Mouse (Mus musculus) thymus, adult 2 months (tissue): Measurements from ENCODE around the gene Tubb3. TPM values are rescaled to one million over a fixed set of nuclear protein-coding genes. Genes with fewer than 3 reads are reported as not detected.

Experiments
- DNase-seq: peaks from one replicate; pipeline ENCODE4 v3.0.0; 2021
- H3K27ac ChIP-seq: fragments of 200-500 bp; 2 replicates; pipeline ENCODE4 v1.5.1; 2012; ENCODE audit warnings: low read length, control low read depth; ENCODE audit not compliant: control insufficient read depth, insufficient read depth
- H3K27me3 ChIP-seq: fragments of 200-500 bp; 2 replicates; pipeline ENCODE4 v1.6.1; 2012; ENCODE audit warnings: mild to moderate bottlenecking, low read length, moderate library complexity, mixed read lengths; ENCODE audit not compliant: control insufficient read depth, insufficient read depth
- H3K36me3 ChIP-seq: fragments of 200-500 bp; 2 replicates; pipeline ENCODE4 v1.6.1; 2012; ENCODE audit warnings: mild to moderate bottlenecking, low read length, moderate library complexity; ENCODE audit not compliant: control insufficient read depth, insufficient read depth
- H3K4me1 ChIP-seq: fragments of 200-500 bp; replicated peaks from 2 replicates; pipeline ENCODE4 v1.6.1; 2012; ENCODE audit warnings: low read length; ENCODE audit not compliant: control insufficient read depth, insufficient read depth
- H3K4me3 ChIP-seq: fragments of 200-500 bp; 2 replicates; pipeline ENCODE4 v1.5.1; 2012; ENCODE audit warnings: mild to moderate bottlenecking, low read length, control low read depth, moderate library complexity; ENCODE audit not compliant: control insufficient read depth, insufficient read depth
- CTCF ChIP-seq: fragments of 200-500 bp; IDR thresholded peaks from 2 replicates; pipeline ENCODE4 v1.5.1; 2012; ENCODE audit warnings: mild to moderate bottlenecking, control low read depth, low read length, moderate library complexity, borderline replicate concordance; ENCODE audit not compliant: control insufficient read depth, poor library complexity, insufficient read depth; ENCODE audit errors: extremely low read depth
- POLR2A ChIP-seq: fragments of 200-500 bp; IDR thresholded peaks from 2 replicates; pipeline ENCODE4 v1.6.1; 2012; ENCODE audit warnings: mild to moderate bottlenecking, low read length, control low read depth, moderate library complexity; ENCODE audit not compliant: control insufficient read depth, poor library complexity, insufficient read depth; ENCODE audit errors: extremely low read depth
- WGBS: fragments of 180-500 bp; shearing (Covaris S2); methylation state at CpG from one replicate; pipeline ENCODE4 v1.1.7; 2018; 5-methylcytosine and 5-hydroxymethylcytosine counted together
- polyA plus RNA-seq: library from polyadenylated mRNA; depleted of rRNA; stranded (reverse); fragments of >200 nt; gene quantifications from 2 replicates; pipeline ENCODE4 v1.2.3, GENCODE M21; 2012; rRNA removed

Tubb3 gene
- polyA plus RNA-seq, 1 experiment: 19.4 TPM

- 88% methylated on average over 7 of the region's 7 CpGs for WGBS
- no peaks in the 10 kb centered on the region for H3K27me3 ChIP-seq
- H3K36me3 ChIP-seq: peaks cover 8% of the 10 kb centered on the region; the same call in 1 of the 2 replicates
- DNase-seq: no peak
- H3K4me1 ChIP-seq: peaks cover 4% of the 10 kb centered on the region; the same call in 1 of the 2 replicates
- no peak overlapping the region for H3K27ac ChIP-seq
- no peak overlapping the region for H3K4me3 ChIP-seq
- no peak for TF ChIP-seq CTCF
- no peak for TF ChIP-seq POLR2A
Measured at GRCm38 (mm10) chr8:123453291-123453690, 42.1 kb downstream of the Tubb3 start.

- Histone ChIP-seq H3K36me3 (peaks cover 8% of the 10 kb centered on the region; the same call in 1 of the 2 replicates), H3K27ac (no peak overlapping the region), H3K27me3 (no peaks in the 10 kb centered on the region), H3K4me3 (no peak overlapping the region), H3K4me1 (peaks cover 4% of the 10 kb centered on the region; the same call in 1 of the 2 replicates)
- TF ChIP-seq CTCF (no peak), POLR2A (no peak)
- 99% methylated on average over 5 of the region's 5 CpGs for WGBS
- no peak for DNase-seq
Measured at GRCm38 (mm10) chr8:123453951-123454350, 42.7 kb downstream of the Tubb3 start.

GRCm38 (mm10) chr8:123454559-123454958, 43.3 kb downstream of the Tubb3 start:
- 88% methylated on average over 6 of the region's 6 CpGs for WGBS

GRCm38 (mm10) chr8:123463651-123464050, 52.4 kb downstream of the Tubb3 start:
- H3K4me3 ChIP-seq: no peak overlapping the region
- no peak for DNase-seq
- H3K4me1 ChIP-seq: no peaks in the 10 kb centered on the region
- 93% methylated on average over 4 of the region's 4 CpGs for WGBS
- H3K27ac ChIP-seq: no peak overlapping the region
- no peaks in the 10 kb centered on the region for H3K36me3 ChIP-seq
- TF ChIP-seq POLR2A: no peak
- TF ChIP-seq CTCF: no peak
- H3K27me3 ChIP-seq: no peaks in the 10 kb centered on the region

More at GRCm38 (mm10) chr8:123454559-123454958, 43.3 kb downstream of the Tubb3 start:
- TF ChIP-seq CTCF (no peak), POLR2A (no peak)
- H3K4me3 ChIP-seq: no peak overlapping the region
- no peak for DNase-seq
- H3K27ac ChIP-seq: no peak overlapping the region
- peaks cover 8% of the 10 kb centered on the region; the same call in 1 of the 2 replicates for H3K36me3 ChIP-seq
- no peaks in the 10 kb centered on the region for H3K27me3 ChIP-seq
- H3K4me1 ChIP-seq: peaks cover 4% of the 10 kb centered on the region; the same call in 1 of the 2 replicates

- TF ChIP-seq POLR2A: no peak
- no peak for TF ChIP-seq CTCF
- Histone ChIP-seq H3K4me3 (no peak overlapping the region), H3K27ac (no peak overlapping the region), H3K27me3 (no peaks in the 10 kb centered on the region), H3K4me1 (no peaks in the 10 kb centered on the region), H3K36me3 (no peaks in the 10 kb centered on the region)
- WGBS: 43% methylated on average over 3 of the region's 3 CpGs
- no peak for DNase-seq
Measured at GRCm38 (mm10) chr8:123467476-123467875, 56.3 kb downstream of the Tubb3 start.

Other genes starting within 250 kb of the Tubb3 start
- gene Dpep1, start 225.2 kb upstream of the Tubb3 start, polyA plus RNA-seq: 4.5 and 13.2 TPM in 2 replicates
- 122 and 128 TPM in 2 replicates for gene Chmp1a, start 198.7 kb upstream of the Tubb3 start, polyA plus RNA-seq
- 0.66 and 1.1 TPM in 2 replicates for gene Spata33, start 198.6 kb upstream of the Tubb3 start, polyA plus RNA-seq
- 63.4 and 70.8 TPM in 2 replicates for gene Cdk10, start 186.6 kb upstream of the Tubb3 start, polyA plus RNA-seq
- gene Spata2l, start 175.2 kb upstream of the Tubb3 start, polyA plus RNA-seq: 27.6 and 34.0 TPM in 2 replicates
- gene Zfp276, start 157.2 kb upstream of the Tubb3 start, polyA plus RNA-seq: 75.5 and 82.4 TPM in 2 replicates
- 151 and 152 TPM in 2 replicates for gene Vps9d1, start 157.1 kb upstream of the Tubb3 start, polyA plus RNA-seq
- gene Fanca, start 92.8 kb upstream of the Tubb3 start, polyA plus RNA-seq: 84.5 and 97.2 TPM in 2 replicates
- 2.1 and 2.5 TPM in 2 replicates for gene Spire2, start 78.7 kb upstream of the Tubb3 start, polyA plus RNA-seq
- gene Tcf25, start 37.7 kb upstream of the Tubb3 start, polyA plus RNA-seq: 256 and 261 TPM in 2 replicates
- gene Mc1r, start 4.3 kb upstream of the Tubb3 start, polyA plus RNA-seq: 0.34 and 0.46 TPM in 2 replicates
- 31.1 and 32.6 TPM in 2 replicates for gene Def8, start 12.1 kb downstream of the Tubb3 start, polyA plus RNA-seq
- gene Afg3l1, start 66.5 kb downstream of the Tubb3 start, polyA plus RNA-seq: 29.9 and 33.4 TPM in 2 replicates
- gene Dbndd1, start 104.0 kb downstream of the Tubb3 start, polyA plus RNA-seq: 1.3 and 2.1 TPM in 2 replicates
- gene Gas8, start 107.4 kb downstream of the Tubb3 start, polyA plus RNA-seq: 9.7 and 9.9 TPM in 2 replicates
- 3.1 and 3.5 TPM in 2 replicates for gene Rhou, start 242.5 kb downstream of the Tubb3 start, polyA plus RNA-seq